Mouse (Mus musculus): ENCODE data around the gene Tdrd6. TPM values are rescaled to one million over a fixed set of nuclear protein-coding genes. Genes with fewer than 3 reads are reported as not detected.

Tdrd6 gene
- polyA plus RNA-seq, 1 experiment from 2014 or later = not detected

GRCm38 (mm10) chr17:43646925-43647324, 16.8 kb upstream of the Tdrd6 start:
- Histone ChIP-seq H3K4me3 (no peak overlapping the region), H3K4me1 (peaks cover 8% of the 10 kb centered on the region; the same call in 1 of the 2 replicates), H3K9me3 (no peaks in the 10 kb centered on the region), H3K27me3 (no peaks in the 10 kb centered on the region), H3K9ac (no peak overlapping the region), H3K4me2 (no peak overlapping the region), H3K27ac (no peak overlapping the region), H3K36me3 (no peaks in the 10 kb centered on the region)
- WGBS = 49% methylated on average over 5 of the region's 5 CpGs
- no peak for ATAC-seq (ENCODE audit: borderline replicate concordance, extremely low read depth, low FRiP score, low TSS enrichment)

GRCm38 (mm10) chr17:43645136-43645535, 15.0 kb upstream of the Tdrd6 start:
- Histone ChIP-seq H3K4me2 (no peak overlapping the region), H3K9ac (no peak overlapping the region), H3K27ac (no peak overlapping the region), H3K4me3 (no peak overlapping the region), H3K36me3 (no peaks in the 10 kb centered on the region), H3K9me3 (no peaks in the 10 kb centered on the region), H3K27me3 (no peaks in the 10 kb centered on the region), H3K4me1 (peaks cover 8% of the 10 kb centered on the region; the same call in 1 of the 2 replicates)
- ATAC-seq (ENCODE audit: borderline replicate concordance, extremely low read depth, low FRiP score, low TSS enrichment) = no peak
- WGBS = 86% methylated on average over 3 of the region's 3 CpGs

GRCm38 (mm10) chr17:43644375-43644774, 14.3 kb upstream of the Tdrd6 start:
- H3K27ac ChIP-seq = peak overlapping the region; percentile 43

GRCm38 (mm10) chr17:43643191-43643590, 13.1 kb upstream of the Tdrd6 start:
- Histone ChIP-seq H3K27me3 (no peaks in the 10 kb centered on the region), H3K36me3 (no peaks in the 10 kb centered on the region), H3K4me2 (no peak overlapping the region), H3K9me3 (no peaks in the 10 kb centered on the region), H3K27ac (no peak overlapping the region), H3K4me3 (no peak overlapping the region), H3K9ac (no peak overlapping the region), H3K4me1 (peaks cover 8% of the 10 kb centered on the region; the same call in 1 of the 2 replicates)
- WGBS = 68% methylated on average over 7 of the region's 7 CpGs
- ATAC-seq (ENCODE audit: borderline replicate concordance, extremely low read depth, low FRiP score, low TSS enrichment) = no peak

More at GRCm38 (mm10) chr17:43644375-43644774, 14.3 kb upstream of the Tdrd6 start:
- no peaks in the 10 kb centered on the region for H3K36me3 ChIP-seq
- no peak overlapping the region for H3K4me2 ChIP-seq
- no peak overlapping the region for H3K4me3 ChIP-seq
- H3K4me1 ChIP-seq = peaks cover 8% of the 10 kb centered on the region; the same call in 1 of the 2 replicates
- WGBS = 33% methylated on average over 7 of the region's 7 CpGs
- no peaks in the 10 kb centered on the region for H3K27me3 ChIP-seq
- H3K9ac ChIP-seq = no peak overlapping the region
- no peaks in the 10 kb centered on the region for H3K9me3 ChIP-seq
- ATAC-seq (ENCODE audit: borderline replicate concordance, extremely low read depth, low FRiP score, low TSS enrichment) = peak; percentile 75; the same call in 1 of the 2 replicates

- H3K9me3 ChIP-seq = no peaks in the 10 kb centered on the region
- no peak overlapping the region for H3K9ac ChIP-seq
- no peak overlapping the region for H3K4me3 ChIP-seq
- H3K27me3 ChIP-seq = no peaks in the 10 kb centered on the region
- H3K4me2 ChIP-seq = no peak overlapping the region
- no peak for ATAC-seq (ENCODE audit: borderline replicate concordance, extremely low read depth, low FRiP score, low TSS enrichment)
- H3K27ac ChIP-seq = no peak overlapping the region
- WGBS = 80% methylated on average over 1 of the region's 1 CpGs
- no peaks in the 10 kb centered on the region for H3K36me3 ChIP-seq
- H3K4me1 ChIP-seq = peaks cover 8% of the 10 kb centered on the region; the same call in 1 of the 2 replicates
These were observed 10.7 kb upstream of the Tdrd6 start for GRCm38 (mm10) chr17:43640825-43641224.

DNA sequence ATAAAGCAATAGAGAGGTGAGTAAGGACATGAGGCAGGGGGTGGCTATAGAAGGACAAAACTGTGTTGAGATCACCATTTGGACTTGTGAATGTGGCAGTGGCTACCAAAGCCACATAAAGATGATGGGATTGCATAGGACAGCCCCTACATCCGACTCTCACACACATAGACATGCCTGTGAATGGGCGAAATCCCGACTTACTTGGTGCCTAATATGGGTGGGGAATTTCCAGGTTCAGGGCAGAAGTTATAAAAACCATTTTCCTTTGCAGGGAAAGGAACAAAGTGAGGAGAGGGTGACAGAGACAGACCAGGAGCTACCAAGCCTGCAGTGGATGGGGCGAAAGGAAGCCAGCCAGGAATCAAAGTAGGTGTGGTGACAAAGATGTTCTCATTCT, 7.0 kb upstream of the Tdrd6 start:
- Histone ChIP-seq H3K4me3 (no peak overlapping the region), H3K9me3 (no peaks in the 10 kb centered on the region), H3K27me3 (no peaks in the 10 kb centered on the region), H3K4me1 (no peaks in the 10 kb centered on the region), H3K4me2 (no peak overlapping the region), H3K9ac (no peak overlapping the region), H3K36me3 (no peaks in the 10 kb centered on the region), H3K27ac (no peak overlapping the region)
- 90% methylated on average over 4 of the region's 4 CpGs for WGBS
- no peak for ATAC-seq (ENCODE audit: borderline replicate concordance, extremely low read depth, low FRiP score, low TSS enrichment)

- Histone ChIP-seq H3K36me3 (no peaks in the 10 kb centered on the region), H3K4me3 (peak overlapping the region; percentile 35), H3K27ac (no peak overlapping the region), H3K4me2 (peak overlapping the region; percentile 66), H3K27me3 (peaks cover 45% of the 10 kb centered on the region), H3K9ac (0 out of 2 replicates have a peak overlapping the region, but pooled peaks have one; percentile 20), H3K9me3 (no peaks in the 10 kb centered on the region), H3K4me1 (peaks cover 14% of the 10 kb centered on the region)
- ATAC-seq (ENCODE audit: borderline replicate concordance, extremely low read depth, low FRiP score, low TSS enrichment) = no peak
- 44% methylated on average over 13 of the region's 13 CpGs for WGBS
These were observed 295 bp upstream of the Tdrd6 start for GRCm38 (mm10) chr17:43630427-43630760.

DNA sequence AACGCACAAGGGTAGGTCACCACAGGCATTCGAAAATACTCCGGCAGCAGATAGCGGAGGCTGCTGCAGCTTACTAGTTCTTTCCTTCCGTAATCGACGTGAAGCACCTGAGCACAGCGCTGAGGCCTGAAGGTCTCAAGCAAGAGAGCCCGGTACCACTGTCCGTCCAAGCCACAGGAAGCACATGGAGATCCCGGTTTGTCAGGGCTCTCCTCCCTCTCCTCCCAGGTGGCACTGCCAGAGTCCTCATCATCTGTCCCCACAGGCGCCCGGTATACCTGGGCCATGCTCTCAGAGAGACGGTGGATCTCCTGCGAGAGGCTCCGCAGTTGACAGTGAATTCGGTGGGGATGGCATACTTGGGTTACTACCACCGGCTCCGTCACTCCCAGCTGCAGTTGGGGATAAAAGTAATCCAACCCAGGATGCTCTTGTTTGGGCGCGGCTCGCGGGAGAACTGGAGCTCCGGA, 1.0 kb downstream of the Tdrd6 start:
- H3K9me3 ChIP-seq = no peaks in the 10 kb centered on the region
- H3K4me1 ChIP-seq = peaks cover 14% of the 10 kb centered on the region
- H3K4me2 ChIP-seq = peak overlapping the region; percentile 66
- H3K27me3 ChIP-seq = peaks cover 45% of the 10 kb centered on the region
- 19% methylated on average over 24 of the region's 24 CpGs for WGBS
- peak overlapping the region; percentile 35 for H3K4me3 ChIP-seq
- H3K36me3 ChIP-seq = no peaks in the 10 kb centered on the region
- 0 out of 2 replicates have a peak, but pooled peaks have one; percentile 11 for ATAC-seq (ENCODE audit: borderline replicate concordance, extremely low read depth, low FRiP score, low TSS enrichment)
- no peak overlapping the region for H3K9ac ChIP-seq
- H3K27ac ChIP-seq = no peak overlapping the region

DNA sequence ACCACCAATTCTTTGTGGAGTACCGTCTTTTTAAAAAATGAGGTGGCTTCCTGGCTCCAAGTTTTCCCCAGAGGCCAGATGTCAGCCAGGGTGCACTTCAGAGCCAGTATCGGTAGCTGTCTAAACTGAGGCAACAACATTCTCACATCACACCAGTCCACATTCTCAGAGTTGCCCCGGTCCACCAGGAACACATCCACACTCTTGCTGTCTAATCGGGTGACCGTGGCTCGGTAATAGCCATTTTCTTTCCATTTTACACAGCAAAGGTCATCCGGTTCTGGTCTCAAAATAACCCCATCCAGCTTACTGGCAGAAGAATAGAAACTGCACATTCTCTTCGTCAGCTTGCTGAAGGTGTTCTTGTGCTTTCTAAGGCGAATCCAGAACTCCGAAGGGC, 1.9 kb downstream of the Tdrd6 start:
- WGBS = 85% methylated on average over 10 of the region's 10 CpGs
- H3K4me2 ChIP-seq = no peak overlapping the region
- H3K36me3 ChIP-seq = no peaks in the 10 kb centered on the region
- H3K4me1 ChIP-seq = peaks cover 14% of the 10 kb centered on the region
- peaks cover 45% of the 10 kb centered on the region for H3K27me3 ChIP-seq
- H3K27ac ChIP-seq = no peak overlapping the region
- H3K4me3 ChIP-seq = no peak overlapping the region
- H3K9me3 ChIP-seq = no peaks in the 10 kb centered on the region
- no peak for ATAC-seq (ENCODE audit: borderline replicate concordance, extremely low read depth, low FRiP score, low TSS enrichment)
- no peak overlapping the region for H3K9ac ChIP-seq

DNA sequence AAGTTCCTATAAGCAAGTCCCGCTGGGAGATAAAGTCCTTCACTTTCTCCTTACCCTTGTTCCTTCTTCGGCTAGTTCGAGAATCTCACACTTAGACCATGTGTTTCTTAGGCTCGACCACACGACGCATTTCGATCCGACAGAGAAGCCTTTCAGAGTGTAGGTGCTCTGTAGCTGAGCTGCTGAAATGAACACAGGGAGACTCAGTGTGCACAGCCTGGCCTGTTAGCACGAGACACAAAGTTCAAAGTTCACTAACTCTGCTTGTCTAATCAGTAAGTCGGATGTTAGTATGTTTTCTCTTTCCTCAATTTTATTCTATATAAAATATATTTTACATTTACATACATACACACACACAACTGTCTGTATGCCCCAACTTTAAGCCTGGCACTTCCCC, 8.0 kb downstream of the Tdrd6 start:
- Histone ChIP-seq H3K4me2 (no peak overlapping the region), H3K9ac (no peak overlapping the region), H3K27me3 (peaks cover 4% of the 10 kb centered on the region; the same call in 1 of the 2 replicates), H3K4me3 (no peak overlapping the region), H3K27ac (no peak overlapping the region), H3K36me3 (no peaks in the 10 kb centered on the region), H3K4me1 (no peaks in the 10 kb centered on the region), H3K9me3 (no peaks in the 10 kb centered on the region)
- 83% methylated on average over 10 of the region's 10 CpGs for WGBS
- no peak for ATAC-seq (ENCODE audit: borderline replicate concordance, extremely low read depth, low FRiP score, low TSS enrichment)

GRCm38 (mm10) chr17:43619156-43619555, 10.9 kb downstream of the Tdrd6 start:
- ATAC-seq (ENCODE audit: borderline replicate concordance, extremely low read depth, low FRiP score, low TSS enrichment) = no peak
- H3K9ac ChIP-seq = no peak overlapping the region
- WGBS = 74% methylated on average over 9 of the region's 9 CpGs
- no peaks in the 10 kb centered on the region for H3K9me3 ChIP-seq
- H3K27me3 ChIP-seq = no peaks in the 10 kb centered on the region
- no peak overlapping the region for H3K4me2 ChIP-seq
- H3K36me3 ChIP-seq = no peaks in the 10 kb centered on the region
- no peak overlapping the region for H3K4me3 ChIP-seq
- no peak overlapping the region for H3K27ac ChIP-seq
- no peaks in the 10 kb centered on the region for H3K4me1 ChIP-seq

DNA sequence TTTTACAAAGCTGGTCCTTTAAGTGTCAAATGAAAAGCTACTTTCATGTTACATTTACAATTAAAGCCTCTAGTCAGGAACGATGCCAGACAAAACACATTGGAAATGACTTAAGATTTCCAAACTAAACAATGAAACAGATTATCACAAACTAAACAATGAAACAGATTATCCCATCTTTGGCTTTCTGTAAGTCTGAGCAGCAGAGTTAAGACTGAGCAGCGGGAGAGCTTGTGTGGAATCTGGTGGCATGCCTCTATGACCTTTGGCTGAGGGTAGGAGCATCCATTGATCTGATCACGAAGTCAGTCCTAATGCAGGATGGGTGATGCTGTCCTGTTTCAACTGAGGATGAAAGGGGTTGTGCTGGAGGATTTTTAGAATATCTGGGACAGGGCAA, 17.9 kb downstream of the Tdrd6 start:
- no peak overlapping the region for H3K9ac ChIP-seq
- H3K27ac ChIP-seq = no peak overlapping the region
- no peak for ATAC-seq (ENCODE audit: borderline replicate concordance, extremely low read depth, low FRiP score, low TSS enrichment)
- WGBS = 54% methylated on average over 3 of the region's 3 CpGs
- no peaks in the 10 kb centered on the region for H3K9me3 ChIP-seq
- H3K4me3 ChIP-seq = no peak overlapping the region
- H3K27me3 ChIP-seq = no peaks in the 10 kb centered on the region
- no peaks in the 10 kb centered on the region for H3K4me1 ChIP-seq
- H3K4me2 ChIP-seq = no peak overlapping the region
- no peaks in the 10 kb centered on the region for H3K36me3 ChIP-seq

DNA sequence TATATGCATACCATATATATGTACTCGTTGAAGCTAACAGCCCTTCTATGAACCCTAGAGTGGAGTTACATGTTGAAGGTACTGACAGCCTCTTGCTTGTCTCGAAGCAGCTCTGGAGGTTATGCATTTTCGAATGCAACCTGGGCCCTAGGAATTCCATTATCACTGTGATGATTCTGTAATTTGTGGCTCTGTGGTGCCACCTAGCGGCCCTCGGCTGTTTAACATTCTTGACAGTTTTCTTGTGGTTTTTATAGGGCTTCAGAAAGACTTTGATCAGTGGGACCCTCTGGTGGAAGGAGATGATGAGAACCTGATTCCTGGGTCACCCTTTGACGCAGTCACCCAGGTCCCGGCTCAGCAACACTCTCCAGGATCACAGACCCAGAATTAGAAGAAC, 18.5 kb downstream of the Tdrd6 start:
- Histone ChIP-seq H3K9me3 (no peaks in the 10 kb centered on the region), H3K27ac (no peak overlapping the region), H3K4me1 (no peaks in the 10 kb centered on the region), H3K4me2 (no peak overlapping the region), H3K36me3 (no peaks in the 10 kb centered on the region), H3K9ac (no peak overlapping the region), H3K4me3 (no peak overlapping the region), H3K27me3 (no peaks in the 10 kb centered on the region)
- WGBS = 12% methylated on average over 7 of the region's 7 CpGs
- ATAC-seq (ENCODE audit: borderline replicate concordance, extremely low read depth, low FRiP score, low TSS enrichment) = no peak
